Mouse (Mus musculus) MEL (cell line): ENCODE results near the gene Fndc3b.

Source experiments
- CTCF ChIP-seq, 3 experiments: IDR thresholded peaks in 2 of 3; conservative IDR thresholded peaks in 1 of 3; 2 replicates each; pipeline ENCODE4 v1.5.1; 2011 to 2012; ENCODE audit warnings: low read length in 3 of 3, low read depth in 2 of 3, mild to moderate bottlenecking in 2 of 3, improper control_type of control experiment in 1 of 3, inconsistent platforms in 1 of 3, mixed read lengths in 1 of 3, moderate library complexity in 1 of 3; ENCODE audit not compliant: control insufficient read depth in 1 of 3, insufficient read depth in 1 of 3, poor library complexity in 1 of 3, severe bottlenecking in 1 of 3
- EP300 ChIP-seq, 2 experiments: IDR thresholded peaks; 2 replicates each; pipeline ENCODE4 v1.6.1; 2011; ENCODE audit warnings: improper control_type of control experiment in 2 of 2, low read length in 2 of 2, low read depth in 1 of 2, mild to moderate bottlenecking in 1 of 2
- POLR2A ChIP-seq, 2 experiments: IDR thresholded peaks; 2 replicates each; pipeline ENCODE4 v1.6.1; 2011 to 2012; ENCODE audit warnings: low read length in 2 of 2, mild to moderate bottlenecking in 2 of 2, control low read depth in 1 of 2, improper control_type of control experiment in 1 of 2, low read depth in 1 of 2, moderate library complexity in 1 of 2; ENCODE audit not compliant: control insufficient read depth in 1 of 2, insufficient read depth in 1 of 2, poor library complexity in 1 of 2

DNA sequence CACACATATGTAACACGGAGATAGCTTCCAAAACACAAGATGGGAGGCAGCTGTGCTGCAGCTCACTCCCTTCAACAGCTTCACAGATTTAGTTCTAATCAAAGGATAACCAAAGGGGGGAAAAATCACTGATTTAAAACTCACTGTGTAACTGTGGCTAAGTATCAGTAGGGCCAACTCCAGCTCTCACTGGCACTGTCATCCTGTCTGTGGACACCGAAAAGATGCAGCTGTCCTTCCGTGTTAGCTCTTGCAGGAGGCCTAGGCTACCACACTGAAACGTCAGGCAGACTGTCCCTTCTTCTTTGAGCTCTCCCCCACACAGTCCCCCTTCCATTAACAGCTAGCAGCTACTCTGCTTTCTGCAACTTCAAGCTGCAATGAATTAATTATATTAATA, 89.9 kb downstream of the Fndc3b start:
- TF ChIP-seq CTCF (IDR thresholded peaks at IDR 0.05 in 2 of 3, conservative IDR thresholded peaks at IDR 0.05 in 1 of 3; ENCODE audit: control insufficient read depth in 1 of 3, insufficient read depth in 1 of 3, low read depth in 2 of 3, low read length in 3 of 3, poor library complexity in 1 of 3, severe bottlenecking in 1 of 3) (no peak), EP300 (IDR thresholded peaks at IDR 0.05; ENCODE audit: low read depth in 1 of 2, low read length in 2 of 2) (no peak), POLR2A (IDR thresholded peaks at IDR 0.05; ENCODE audit: control insufficient read depth in 1 of 2, insufficient read depth in 1 of 2, low read depth in 1 of 2, low read length in 2 of 2, poor library complexity in 1 of 2) (no peak)
